Mouse (Mus musculus): ENCODE data around the gene Asah2.

GRCm38 (mm10) chr19:32088570-32088969 is 19.4 kb downstream of the Asah2 start:
- no peak for TF ChIP-seq CTCF (IDR thresholded peaks at IDR 0.05; ENCODE audit: extremely low read depth, insufficient read depth, insufficient read length, insufficient replicate concordance)
- TF ChIP-seq POLR2A (IDR thresholded peaks at IDR 0.05; ENCODE audit: low read depth, low read length): no peak

Measured in spleen, adult 2 months (tissue).